Mouse (Mus musculus): ENCODE data around the gene Tomm40l.

DNA sequence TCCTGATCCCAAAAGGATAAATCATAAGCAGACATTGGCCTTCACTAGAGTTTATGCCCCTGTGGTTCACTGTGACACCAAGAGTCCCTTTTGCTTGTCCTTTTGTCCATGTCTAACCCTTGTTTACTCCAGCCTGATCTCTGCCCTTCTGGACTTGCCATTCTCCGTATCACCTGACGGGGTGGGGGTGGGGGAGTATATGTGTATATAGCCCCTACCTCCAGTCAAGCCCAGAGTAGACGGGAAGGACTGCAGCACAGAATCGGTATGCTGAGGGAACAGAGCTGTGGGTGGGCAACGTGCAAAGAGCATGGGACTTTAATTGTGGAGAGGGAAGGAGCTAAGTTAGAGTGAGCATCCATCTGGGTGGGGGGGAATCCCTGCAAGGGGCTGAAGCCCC lies 2.5 kb upstream of the Tomm40l start, which contains the start of gene Apoa2:
- TF ChIP-seq CTCF (IDR thresholded peaks at IDR 0.05; ENCODE audit: borderline replicate concordance, insufficient read depth, low read depth, low read length) (no peak), POLR2A (IDR thresholded peaks at IDR 0.05; ENCODE audit: borderline replicate concordance, insufficient read depth, low read length) (no peak)
